Mouse (Mus musculus): ENCODE results near the gene Os9. TPM values are rescaled to one million over a fixed set of nuclear protein-coding genes. Genes with fewer than 3 reads are reported as not detected.

Os9 gene
- total RNA-seq, 2 experiments from 2014 or later, result 120 to 138 TPM

Other genes starting within 250 kb of the Os9 start
- gene Atp23, start 219.8 kb downstream of the Os9 start, total RNA-seq (2021), result 1 to 10 TPM; 5.1 to 9.3 TPM
- 100 to 1,000 TPM; 102 to 158 TPM for gene Ctdsp2, start 142.4 kb downstream of the Os9 start, total RNA-seq (2021)
- 1 to 10 TPM; 2.7 to 4.5 TPM for gene Avil, start 120.4 kb downstream of the Os9 start, total RNA-seq (2021)
- gene Tsfm, start 90.3 kb downstream of the Os9 start, total RNA-seq (2021), result 10 to 100 TPM; 64.4 to 71.3 TPM
- 10 to 100 TPM; 20.1 to 21.4 TPM for gene Mettl1, start 79.7 kb downstream of the Os9 start, total RNA-seq (2021)
- gene Eef1akmt3, start 79.6 kb downstream of the Os9 start, total RNA-seq (2021), result under 1 TPM; 0.30 to 0.53 TPM
- under 1 TPM; 0.26 to 0.76 TPM for gene Cyp27b1, start 72.9 kb downstream of the Os9 start, total RNA-seq (2021)
- 1 to 10 TPM; 9.3 to 9.7 TPM for gene March9, start 60.9 kb downstream of the Os9 start, total RNA-seq (2021)
- gene Cdk4, start 57.6 kb downstream of the Os9 start, total RNA-seq (2021), result 100 to 1,000 TPM; 213 to 225 TPM
- 100 to 1,000 TPM; 106 to 118 TPM for gene Tspan31, start 50.9 kb downstream of the Os9 start, total RNA-seq (2021)
- gene Agap2, start 45.8 kb downstream of the Os9 start, total RNA-seq (2021), result 1 to 10 TPM; 2.2 to 3.4 TPM
- 1 to 10 TPM; 6.3 to 6.8 TPM for gene B4galnt1, start 44.1 kb upstream of the Os9 start, total RNA-seq (2021)
- gene Slc26a10, start 59.5 kb upstream of the Os9 start, total RNA-seq (2021), result 1 to 10 TPM in 1 of 2 experiments, under 1 TPM in 1; 0.89 to 1.1 TPM
- 10 to 100 TPM; 19.0 to 21.6 TPM for gene Arhgef25, start 69.0 kb upstream of the Os9 start, total RNA-seq (2021)
- 10 to 100 TPM; 52.4 to 71.7 TPM for gene Dtx3, start 74.6 kb upstream of the Os9 start, total RNA-seq (2021)
- 10 to 100 TPM; 39.2 to 48.1 TPM for gene Pip4k2c, start 90.5 kb upstream of the Os9 start, total RNA-seq (2021)
- 1 to 10 TPM; 6.3 to 7.5 TPM for gene Kif5a, start 142.2 kb upstream of the Os9 start, total RNA-seq (2021)
- gene Dctn2, start 145.2 kb upstream of the Os9 start, total RNA-seq (2021), result 100 to 1,000 TPM; 148 to 190 TPM
- gene Mbd6, start 167.9 kb upstream of the Os9 start, total RNA-seq (2021), result 10 to 100 TPM; 42.0 to 45.2 TPM
- gene Mars, start 190.7 kb upstream of the Os9 start, total RNA-seq (2021), result 100 to 1,000 TPM; 102 to 123 TPM
- gene Arhgap9, start 200.8 kb upstream of the Os9 start, total RNA-seq (2021), result 1 to 10 TPM; 1.7 to 2.2 TPM
- 1 to 10 TPM; 2.7 to 4.2 TPM for gene Gli1, start 220.8 kb upstream of the Os9 start, total RNA-seq (2021)
- not detected for gene Inhbe, start 233.3 kb upstream of the Os9 start, total RNA-seq (2021)
- not detected for gene Inhbc, start 249.3 kb upstream of the Os9 start, total RNA-seq (2021)

All from adrenal gland, postnatal 36 days (tissue).